Mouse (Mus musculus): ENCODE measurements around the gene Usf2.

GRCm38 (mm10) chr7:30945876-30946275 lies 10.7 kb downstream of the Usf2 start:
- TF ChIP-seq CTCF (IDR thresholded peaks at IDR 0.05; ENCODE audit: borderline replicate concordance, control insufficient read depth, extremely low read depth, insufficient read depth, low read length, poor library complexity) (no peak), POLR2A (IDR thresholded peaks at IDR 0.05; ENCODE audit: control insufficient read depth, extremely low read depth, insufficient read depth, low read length, poor library complexity) (no peak)

Measured in thymus, adult 2 months (tissue).